Mouse (Mus musculus) frontal cortex, postnatal 14 days (tissue): Measurements from ENCODE around the gene Kifap3.
"Not testable (repeated sequence)": the region's sequence is repeated elsewhere in the genome, so short reads cannot be mapped to it uniquely, and the experiment has no call there.

Experiments
- DNase-seq, 2 experiments: peaks; one replicate each; pipeline ENCODE4 v3.0.0; 2022; ENCODE audit warnings: low spot score in 2 of 2

Kifap3 gene

GRCm38 (mm10) chr1:163779336-163780115, at the start of gene Kifap3:
Kifap3 (plus strand) TSS chr1:163779583.
- DNase-seq = peak; percentile 95 to 97

DNA sequence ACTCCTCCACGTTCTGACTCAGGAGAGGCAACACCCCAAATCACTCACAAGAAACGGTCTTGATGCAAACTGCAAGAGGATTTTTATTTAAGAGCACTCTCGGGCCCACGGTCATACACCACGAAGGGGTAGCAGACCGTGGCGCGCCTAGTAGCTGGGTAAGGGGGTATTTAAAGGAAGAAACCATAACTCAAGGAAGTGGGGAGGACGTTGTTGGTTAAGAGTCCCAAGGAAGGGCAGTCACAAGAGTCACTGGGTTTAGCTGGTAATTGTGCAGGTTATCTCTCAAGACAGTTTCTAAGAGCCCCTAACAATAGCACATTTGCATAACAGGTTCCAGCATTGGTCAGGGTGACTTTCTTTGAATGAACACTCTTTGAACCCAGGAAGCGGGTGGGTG, 48.2 kb upstream of the Kifap3 start:
- not testable (repeated sequence) for DNase-seq

- DNase-seq = no peak
Measured at GRCm38 (mm10) chr1:163736441-163737238, 42.7 kb upstream of the Kifap3 start.

DNA sequence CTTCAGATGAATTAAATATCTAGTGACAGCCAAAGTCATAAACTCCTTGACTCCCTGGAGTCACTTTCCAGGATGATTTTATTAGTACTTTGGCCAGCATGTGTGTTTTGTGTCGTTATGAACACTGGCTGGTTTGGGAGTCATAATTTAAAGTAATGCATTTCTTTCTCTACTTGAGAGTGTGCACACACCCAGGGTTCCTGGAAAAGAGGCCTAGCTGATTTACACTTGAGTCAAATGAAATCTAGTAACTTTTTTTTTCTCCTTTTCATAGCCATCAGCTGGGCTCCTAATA, 42.2 kb upstream of the Kifap3 start:
- no peak for DNase-seq

GRCm38 (mm10) chr1:163751360-163751992, 27.9 kb upstream of the Kifap3 start:
- no peak for DNase-seq

- DNase-seq = no peak
Measured at GRCm38 (mm10) chr1:163757462-163758207, 21.7 kb upstream of the Kifap3 start.

DNA sequence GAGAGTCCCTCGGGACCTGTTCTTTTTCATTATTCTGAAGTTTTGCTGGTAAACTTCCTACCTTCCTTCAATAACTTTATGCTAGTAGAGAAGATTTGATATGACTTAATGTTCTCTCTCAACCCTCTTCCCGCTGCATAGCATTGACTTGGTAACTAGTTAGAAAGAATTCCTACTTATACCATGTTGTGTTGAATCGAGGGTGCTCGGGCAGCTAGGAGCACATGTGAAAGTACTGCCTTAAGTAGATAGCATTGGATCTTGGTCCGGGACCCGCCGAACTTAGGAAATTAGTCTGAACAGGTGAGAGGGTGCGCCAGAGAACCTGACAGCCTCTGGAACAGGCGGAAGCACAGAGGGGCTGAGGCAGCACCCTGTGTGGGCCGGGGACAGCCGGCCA, 4.2 kb downstream of the Kifap3 start:
- DNase-seq = not testable (repeated sequence)

- no peak for DNase-seq
Measured at GRCm38 (mm10) chr1:163821365-163821764, 42.0 kb downstream of the Kifap3 start.

DNA sequence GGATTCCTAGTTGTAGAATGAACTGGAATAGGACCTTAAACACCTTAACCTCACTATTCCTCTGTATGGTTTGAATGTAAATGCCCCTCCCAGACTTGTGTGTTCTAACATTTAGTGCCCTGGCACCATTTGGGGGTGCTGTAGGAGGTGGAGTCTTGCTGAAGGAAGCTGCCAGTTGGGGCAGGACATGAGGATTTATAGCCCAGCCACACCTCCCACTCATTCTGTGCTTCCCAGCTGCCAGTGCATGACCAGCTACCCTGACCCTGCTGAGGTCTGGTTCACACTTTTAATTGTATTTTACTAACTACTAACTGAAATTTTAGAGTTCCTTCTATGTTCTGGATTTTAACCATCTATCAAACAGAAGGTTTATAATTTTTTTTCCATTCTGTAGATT, 50.1 kb downstream of the Kifap3 start:
- DNase-seq = no peak

DNA sequence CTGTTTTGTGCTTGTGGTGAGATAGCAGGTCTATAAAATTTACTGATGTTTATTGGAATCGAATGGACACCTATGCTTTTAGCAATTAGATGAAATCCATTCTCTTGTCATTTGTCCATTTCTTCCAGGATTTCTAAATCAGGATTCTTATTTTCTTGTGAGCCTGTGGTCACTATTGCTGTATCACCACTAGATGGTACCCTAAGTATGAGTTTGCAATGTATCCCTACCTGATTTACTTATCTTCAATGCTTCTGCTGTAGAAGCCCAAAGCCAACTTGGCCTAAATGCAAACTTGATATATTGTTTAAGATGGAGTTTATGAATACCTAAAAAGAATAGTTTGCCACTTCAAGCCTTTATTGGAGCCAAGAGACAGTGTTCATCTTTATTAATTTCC, 54.7 kb downstream of the Kifap3 start:
- DNase-seq = no peak

DNA sequence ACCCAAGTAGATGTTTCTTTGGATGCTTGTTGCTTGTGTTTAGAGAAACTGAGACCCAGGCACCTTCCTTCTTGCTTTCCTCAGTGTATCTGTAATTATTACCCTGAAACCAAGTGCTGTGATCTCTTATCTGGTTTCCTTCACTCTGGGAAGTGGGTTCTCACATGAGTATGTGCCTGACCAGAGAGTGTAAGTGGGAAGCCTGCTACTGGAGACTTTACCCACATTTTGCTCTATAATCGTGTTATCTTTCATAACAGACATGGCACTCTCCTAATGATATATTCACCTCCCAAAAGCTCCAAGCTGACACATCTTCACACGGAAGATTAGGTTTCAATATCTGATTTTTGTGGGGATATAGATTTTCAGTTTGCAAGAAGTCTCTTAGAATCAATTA, 55.7 kb downstream of the Kifap3 start:
- DNase-seq = no peak

GRCm38 (mm10) chr1:163838482-163838881, 59.1 kb downstream of the Kifap3 start:
- not testable (repeated sequence) for DNase-seq

- DNase-seq = no peak
Measured at GRCm38 (mm10) chr1:163840555-163840954, 61.2 kb downstream of the Kifap3 start.

GRCm38 (mm10) chr1:163842238-163842637, 62.9 kb downstream of the Kifap3 start:
- DNase-seq = no peak

- DNase-seq = no peak
Measured at GRCm38 (mm10) chr1:163843899-163844298, 64.5 kb downstream of the Kifap3 start.

DNA sequence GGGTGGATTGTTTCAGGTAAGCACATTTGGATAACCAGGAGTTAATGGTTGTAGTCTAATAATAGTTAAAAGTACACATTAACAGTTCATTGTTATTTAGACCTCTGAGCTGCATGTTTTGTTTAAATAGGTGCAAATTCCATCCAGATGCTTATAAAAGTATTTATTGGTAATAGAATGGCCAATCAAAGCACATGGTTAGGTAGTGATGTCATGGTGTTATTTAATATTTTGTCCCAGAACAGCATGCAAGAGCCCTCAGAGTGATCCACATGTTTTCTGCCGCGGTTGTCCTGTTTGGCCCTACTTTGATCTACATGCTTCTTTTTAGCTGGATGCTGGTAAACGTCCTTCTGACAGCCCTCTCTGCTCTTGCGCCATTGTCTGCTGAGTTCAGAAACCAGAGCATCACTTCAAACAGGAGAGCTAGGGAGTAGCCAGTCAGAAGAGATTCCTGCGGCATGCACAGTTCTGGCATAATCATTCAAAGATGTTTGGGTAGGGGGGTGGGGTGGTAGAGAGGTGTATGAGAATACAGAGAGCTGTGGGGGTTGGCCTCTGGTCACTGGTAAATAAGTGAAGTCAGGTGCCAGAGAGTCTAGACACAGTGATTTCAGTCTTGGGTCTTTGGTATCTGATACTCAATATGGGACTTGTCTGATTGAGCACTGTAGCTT, 73.6 kb downstream of the Kifap3 start:
- DNase-seq = no peak

DNA sequence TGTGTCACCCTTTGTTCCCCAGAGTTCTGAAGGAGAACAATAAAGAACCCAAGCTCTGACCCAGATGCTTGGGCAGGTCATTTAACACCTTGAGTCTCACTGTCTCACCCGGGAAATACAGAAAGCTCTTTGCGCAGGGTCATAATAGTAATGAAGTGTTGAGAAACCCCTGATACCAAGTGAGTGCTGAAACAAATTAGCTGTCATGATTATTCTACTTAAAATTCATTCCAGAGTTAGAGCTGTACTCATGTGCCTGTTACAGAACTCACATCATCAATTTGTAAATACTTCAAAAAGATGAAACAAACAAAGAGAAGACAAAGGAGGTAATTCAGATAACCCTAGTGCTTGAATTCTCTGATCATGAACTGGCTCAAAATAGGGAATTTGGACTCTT, 79.0 kb downstream of the Kifap3 start:
- DNase-seq = no peak

- no peak for DNase-seq
Measured at GRCm38 (mm10) chr1:163861538-163861937, 82.2 kb downstream of the Kifap3 start.

- no peak for DNase-seq
Measured at GRCm38 (mm10) chr1:163873158-163873557, 93.8 kb downstream of the Kifap3 start.

GRCm38 (mm10) chr1:163889629-163890028, 110.2 kb downstream of the Kifap3 start:
- no peak for DNase-seq

- DNase-seq = no peak
Measured at GRCm38 (mm10) chr1:163893294-163893693, 113.9 kb downstream of the Kifap3 start.
